ENCODE assay signal across 8 mouse cellular contexts in genomic region chr12:86725706-86726105, GRCm38 (mm10). TPM values are rescaled to one million over a fixed set of nuclear protein-coding genes. Genes with fewer than 3 reads are reported as not detected.
DNase-seq lines count a peak whose midpoint lies in the region; ATAC-seq and TF ChIP-seq lines count a peak whose summit lies in the region.
"Had no signal": no experiment of that assay in that cellular context is flagged by ENCODE, and none has a peak within 500 bp of the region (broad histone marks: within the 10 kb centered on the region; RNA-seq: fewer than 3 reads in every experiment).

No protein-coding gene starts in this region.

- POLR2A ChIA-PET in Patski (lab: Charles Lee), result interaction anchor here (0.6 to 0.7 kb wide), 3 partner anchors 13 to 339 kb away, joined by 3 to 4 read pairs (median 3); no protein-coding TSS in a partner anchor

- TF ChIP-seq POLR2A in liver, adult 2 months (IDR thresholded peaks at IDR 0.05; ENCODE audit: extremely low read depth, insufficient read depth, low read length), result no peak
- TF ChIP-seq POLR2A in olfactory bulb, adult 2 months (IDR thresholded peaks at IDR 0.05; ENCODE audit: insufficient read depth, low read depth, low read length), result no peak

- no peak overlapping the region for H3K27ac ChIP-seq in liver, adult 2 months (replicated peaks; ENCODE audit: insufficient read depth, low read depth, low read length)
- H3K27ac ChIP-seq in embryonic facial prominence, embryonic 11.5 days (replicated peaks; ENCODE audit: low read depth, low read length), result no peak overlapping the region
- H3K27ac ChIP-seq in limb, embryonic 11.5 days (replicated peaks; ENCODE audit: low read depth, low read length), result no peak overlapping the region
- H3K27ac ChIP-seq in olfactory bulb, adult 2 months (ENCODE audit: insufficient read depth, low read depth, low read length), result no peak overlapping the region

- in situ Hi-C loops in Patski (cut with MboI; ENCODE audit: low pct_unique_long_range_greater_than_20kb), result no loop called here

- ATAC-seq in Patski, result peak; percentile 61
- ATAC-seq in embryonic facial prominence, embryonic 11.5 days (replicated peaks; ENCODE audit: insufficient number of reproducible peaks, low FRiP score, low TSS enrichment, low read depth), result peak; percentile 43; the same call in 1 of the 2 replicates
- peak; percentile 28; the same call in 1 of the 2 replicates for ATAC-seq in limb, embryonic 11.5 days (ENCODE audit: insufficient number of reproducible peaks, low FRiP score, low TSS enrichment, low read depth)

- peak overlapping the region; percentile 80 for H3K4me3 ChIP-seq in liver, adult 2 months (ENCODE audit: insufficient read depth, low read depth, low read length)
- H3K4me3 ChIP-seq in embryonic facial prominence, embryonic 11.5 days (ENCODE audit: low read depth, low read length), result peak overlapping the region; percentile 72
- H3K4me3 ChIP-seq in limb, embryonic 11.5 days (ENCODE audit: low read depth, low read length), result peak overlapping the region; percentile 77
- H3K4me3 ChIP-seq in olfactory bulb, adult 2 months (ENCODE audit: insufficient read depth, low read depth, low read length), result peak overlapping the region; percentile 74

- CTCF ChIA-PET in Patski (lab: Charles Lee), result no interaction called here

- no peak for DNase-seq in liver, adult 2 months (ENCODE audit: extremely low read depth, low read depth, low spot score)
- DNase-seq in liver (no peak), Patski (ENCODE audit: low read depth, low spot score) (no peak)
- DNase-seq in embryonic facial prominence, embryonic 11.5 days (ENCODE audit: low spot score), result peak; percentile 45
- no peak for DNase-seq in limb, embryonic 11.5 days (ENCODE audit: low spot score)
- DNase-seq in spleen, postnatal 10 days (ENCODE audit: low spot score in 2 of 2), result no peak

- no peak for TF ChIP-seq CTCF in liver, adult 2 months (IDR thresholded peaks at IDR 0.05; ENCODE audit: low read depth, low read length)
- no peak for TF ChIP-seq CTCF in Patski (IDR thresholded peaks at IDR 0.05)
- TF ChIP-seq CTCF in olfactory bulb, adult 2 months (IDR thresholded peaks at IDR 0.05; ENCODE audit: insufficient read depth, low read depth, low read length), result no peak

- no peaks in the 10 kb centered on the region for H3K4me1 ChIP-seq in liver, adult 2 months (ENCODE audit: control insufficient read depth, insufficient read depth, low read length)
- H3K4me1 ChIP-seq in embryonic facial prominence, embryonic 11.5 days (ENCODE audit: control insufficient read depth, insufficient read depth, low read length), result no peaks in the 10 kb centered on the region
- no peaks in the 10 kb centered on the region for H3K4me1 ChIP-seq in limb, embryonic 11.5 days (ENCODE audit: control insufficient read depth, insufficient read depth, low read length)
- peaks cover 12% of the 10 kb centered on the region for H3K4me1 ChIP-seq in olfactory bulb, adult 2 months (ENCODE audit: control insufficient read depth, insufficient read depth, low read length)

- no peaks in the 10 kb centered on the region for H3K79me2 ChIP-seq in liver, adult 2 months (ENCODE audit: control insufficient read depth, insufficient read depth, low read length)

- no peaks in the 10 kb centered on the region for H3K27me3 ChIP-seq in liver, adult 2 months (ENCODE audit: control insufficient read depth, insufficient read depth, low read length)
- peaks cover 3% of the 10 kb centered on the region for H3K27me3 ChIP-seq in Patski
- H3K27me3 ChIP-seq in embryonic facial prominence, embryonic 11.5 days (ENCODE audit: control insufficient read depth, insufficient read depth, low read length), result no peaks in the 10 kb centered on the region
- no peaks in the 10 kb centered on the region for H3K27me3 ChIP-seq in limb, embryonic 11.5 days (ENCODE audit: control insufficient read depth, insufficient read depth, low read length)

- H3K9me3 ChIP-seq in embryonic facial prominence, embryonic 11.5 days (replicated peaks; ENCODE audit: control insufficient read depth, low read length), result no peaks in the 10 kb centered on the region
- H3K9me3 ChIP-seq in limb, embryonic 11.5 days (ENCODE audit: control insufficient read depth, low read length), result no peaks in the 10 kb centered on the region

- H3K4me2 ChIP-seq in embryonic facial prominence, embryonic 11.5 days (ENCODE audit: low read depth, low read length), result peak overlapping the region; percentile 95
- peak overlapping the region; percentile 92 for H3K4me2 ChIP-seq in limb, embryonic 11.5 days (ENCODE audit: low read depth, severe bottlenecking)

- peak overlapping the region; percentile 77 for H3K9ac ChIP-seq in liver, adult 2 months (ENCODE audit: low read depth, low read length)
- peak overlapping the region; percentile 62 for H3K9ac ChIP-seq in embryonic facial prominence, embryonic 11.5 days (replicated peaks; ENCODE audit: low read length)
- peak overlapping the region; percentile 71 for H3K9ac ChIP-seq in limb, embryonic 11.5 days (ENCODE audit: low read length)

- no peaks in the 10 kb centered on the region for H3K36me3 ChIP-seq in liver, adult 2 months (ENCODE audit: control insufficient read depth, insufficient read depth, low read length)
- H3K36me3 ChIP-seq in embryonic facial prominence, embryonic 11.5 days (replicated peaks; ENCODE audit: control insufficient read depth, insufficient read depth, low read depth, low read length), result no peaks in the 10 kb centered on the region
- H3K36me3 ChIP-seq in limb, embryonic 11.5 days (ENCODE audit: control insufficient read depth, insufficient read depth, low read length), result no peaks in the 10 kb centered on the region

- WGBS in liver, adult 2 months, result 2% methylated on average over 19 of the region's 19 CpGs
- under 1% methylated on average over 19 of the region's 19 CpGs for WGBS in embryonic facial prominence, embryonic 11.5 days
- WGBS in limb, embryonic 11.5 days, result under 1% methylated on average over 19 of the region's 19 CpGs
- WGBS in olfactory bulb, adult 2 months, result under 1% methylated on average over 19 of the region's 19 CpGs

RNA-seq across cellular contexts. Expression of gene Angel1, which starts 0.6 kb away (rescaled TPM):
- 1.1 and 1.7 TPM in 2 replicates for total RNA-seq in liver, adult 2 months (2014; rRNA removed)
- polyA plus RNA-seq in liver, adult 2 months (2012; rRNA removed), result 4.1 and 5.2 TPM in 2 replicates
- 4.9 TPM for polyA plus RNA-seq in Patski (2021)
- 10.9 and 12.6 TPM in 2 replicates for polyA plus RNA-seq in embryonic facial prominence, embryonic 11.5 days (2014; fragmentation: Nextera tagmentation; extraction: Ambion mirVana)
- polyA plus RNA-seq in limb, embryonic 11.5 days (2014; fragmentation: Nextera tagmentation; extraction: Ambion mirVana), result 9.9 and 12.1 TPM in 2 replicates
- polyA plus RNA-seq in olfactory bulb, adult 2 months (2012; ENCODE audit: insufficient read depth, insufficient read length, low replicate concordance, missing spikeins), result not detected in 2 replicates

RNA-seq across cellular contexts. Expression of gene Lrrc74a, which starts 8.5 kb away (rescaled TPM):
- total RNA-seq in liver, adult 2 months (2014; rRNA removed), result not detected in 2 replicates
- polyA plus RNA-seq in liver, adult 2 months (2012; rRNA removed), result not detected in 2 replicates
- polyA plus RNA-seq in Patski (2021), result not detected
- not detected in 2 replicates for polyA plus RNA-seq in embryonic facial prominence, embryonic 11.5 days (2014; fragmentation: Nextera tagmentation; extraction: Ambion mirVana)
- not detected in 2 replicates for polyA plus RNA-seq in limb, embryonic 11.5 days (2014; fragmentation: Nextera tagmentation; extraction: Ambion mirVana)
- not detected in 2 replicates for polyA plus RNA-seq in olfactory bulb, adult 2 months (2012; ENCODE audit: insufficient read depth, insufficient read length, low replicate concordance, missing spikeins)
- total RNA-seq: neutrophil, adult 5-6 weeks had no signal

RNA-seq across cellular contexts. Expression of gene Vash1, which starts 47.2 kb away (rescaled TPM):
- total RNA-seq in liver, adult 2 months (2014; rRNA removed), result 0.74 and 0.94 TPM in 2 replicates
- polyA plus RNA-seq in liver, adult 2 months (2012; rRNA removed), result 0.80 and 0.88 TPM in 2 replicates
- polyA plus RNA-seq in Patski (2021), result 1.5 TPM
- 10.4 and 12.3 TPM in 2 replicates for polyA plus RNA-seq in embryonic facial prominence, embryonic 11.5 days (2014; fragmentation: Nextera tagmentation; extraction: Ambion mirVana)
- 10.3 and 11.9 TPM in 2 replicates for polyA plus RNA-seq in limb, embryonic 11.5 days (2014; fragmentation: Nextera tagmentation; extraction: Ambion mirVana)
- not detected in 2 replicates for polyA plus RNA-seq in olfactory bulb, adult 2 months (2012; ENCODE audit: insufficient read depth, insufficient read length, low replicate concordance, missing spikeins)
- total RNA-seq: neutrophil, adult 5-6 weeks had no signal
